Mouse (Mus musculus) intestine, embryonic 15.5 days (tissue): ENCODE data around the gene Pilrb1. TPM values are rescaled to one million over a fixed set of nuclear protein-coding genes. Genes with fewer than 3 reads are reported as not detected.

Experiments
- ATAC-seq: fragments of 200-750 bp; cut with Nextera tagmentation; 2 replicates; pipeline ENCODE4 v1.8.0; 2017; ENCODE audit warnings: moderate TSS enrichment, moderate library complexity
- H3K27ac ChIP-seq: fragments of 300-500 bp; sonication (generic); 2 replicates; pipeline ENCODE4 v1.5.1; 2015; ENCODE audit warnings: mild to moderate bottlenecking, inconsistent platforms
- H3K27me3 ChIP-seq: fragments of 300-500 bp; sonication (generic); replicated peaks from 2 replicates; pipeline ENCODE4 v1.6.1; 2015; ENCODE audit warnings: inconsistent platforms
- H3K36me3 ChIP-seq: fragments of 300-500 bp; sonication (generic); 2 replicates; pipeline ENCODE4 v1.6.1; 2015; ENCODE audit warnings: inconsistent platforms
- H3K4me1 ChIP-seq: fragments of 300-500 bp; sonication (generic); replicated peaks from 2 replicates; pipeline ENCODE4 v1.6.1; 2015; ENCODE audit warnings: inconsistent platforms
- H3K4me2 ChIP-seq: fragments of 300-500 bp; sonication (generic); replicated peaks from 2 replicates; pipeline ENCODE4 v1.6.1; 2015; ENCODE audit warnings: mild to moderate bottlenecking, inconsistent platforms
- H3K4me3 ChIP-seq: fragments of 300-500 bp; sonication (generic); replicated peaks from 2 replicates; pipeline ENCODE4 v1.5.1; 2015; ENCODE audit warnings: inconsistent platforms
- H3K9ac ChIP-seq: fragments of 300-500 bp; sonication (generic); 2 replicates; pipeline ENCODE4 v1.6.1; 2015; ENCODE audit warnings: inconsistent platforms
- H3K9me3 ChIP-seq: fragments of 300-500 bp; sonication (generic); 2 replicates; pipeline ENCODE4 v1.6.1; 2016; ENCODE audit warnings: inconsistent platforms
- WGBS: fragments of 180-500 bp; shearing (Covaris S2); methylation state at CpG from one replicate; pipeline ENCODE4 v1.1.7; 2015; 5-methylcytosine and 5-hydroxymethylcytosine counted together
- polyA plus RNA-seq: library from polyadenylated mRNA; unstranded; fragments of >200 nt; fragmentation: Nextera tagmentation; extraction: Ambion mirVana; gene quantifications from 2 replicates; pipeline ENCODE4 v1.2.1, GENCODE M21; 2015

Gene Pilrb1
- polyA plus RNA-seq, 1 experiment from 2014 or later: 1.1 TPM

DNA sequence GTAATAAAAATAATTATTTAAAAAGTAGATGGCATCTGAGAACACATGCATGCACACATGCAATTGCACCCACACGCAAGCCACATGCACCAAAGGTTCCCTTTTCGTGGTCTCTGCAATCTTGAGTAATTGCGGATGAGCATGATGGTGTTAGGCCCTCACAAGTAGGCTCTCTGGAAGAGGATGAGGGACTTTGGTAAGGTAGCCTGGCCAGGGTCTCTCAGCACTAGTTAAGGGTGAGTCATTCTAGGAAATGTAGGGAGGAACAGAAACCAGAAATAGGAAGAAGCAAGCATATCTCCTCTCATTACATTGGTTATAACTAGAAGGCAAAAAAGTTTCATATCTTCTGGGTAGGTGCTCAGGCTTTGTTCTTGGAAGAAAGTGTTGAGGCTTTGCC is 32.9 kb downstream of the Pilrb1 start:
- 90% methylated on average over 3 of the region's 3 CpGs for WGBS
- H3K27ac ChIP-seq: no peak overlapping the region
- H3K4me2 ChIP-seq: no peak overlapping the region
- no peak overlapping the region for H3K9ac ChIP-seq
- H3K36me3 ChIP-seq: no peaks in the 10 kb centered on the region
- H3K4me1 ChIP-seq: no peaks in the 10 kb centered on the region
- H3K27me3 ChIP-seq: no peaks in the 10 kb centered on the region
- ATAC-seq: no peak
- H3K4me3 ChIP-seq: no peak overlapping the region
- H3K9me3 ChIP-seq: no peaks in the 10 kb centered on the region

DNA sequence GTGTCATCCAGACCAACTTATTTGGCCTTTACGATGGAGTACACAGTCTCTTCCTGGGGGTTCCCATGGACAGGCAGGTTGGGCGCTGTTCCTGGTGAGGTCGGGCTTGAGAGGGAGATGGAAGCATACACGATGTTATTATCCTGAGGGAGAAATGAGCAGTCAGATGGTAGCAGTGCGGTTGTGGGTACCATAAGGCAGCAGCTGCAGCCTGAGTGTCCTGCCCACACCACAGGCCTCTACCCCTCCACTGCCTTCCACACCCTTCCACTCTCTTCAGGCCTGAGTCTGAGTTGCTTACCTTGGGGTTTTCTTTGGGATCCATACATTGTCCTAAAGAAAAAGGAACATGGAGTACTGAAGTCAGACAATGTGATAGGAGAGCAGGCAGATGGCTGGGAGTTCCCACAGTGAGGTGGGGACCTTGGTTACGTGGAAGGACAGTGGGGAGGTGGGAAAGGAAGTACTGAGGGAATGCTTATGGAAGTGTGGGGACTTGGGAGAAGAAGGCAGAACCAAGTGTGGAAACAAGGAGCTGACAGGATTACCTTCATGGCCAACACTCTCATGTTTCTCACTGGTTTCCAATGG is 34.4 kb downstream of the Pilrb1 start:
- H3K4me2 ChIP-seq: no peak overlapping the region
- H3K27ac ChIP-seq: no peak overlapping the region
- 84% methylated on average over 6 of the region's 6 CpGs for WGBS
- H3K36me3 ChIP-seq: no peaks in the 10 kb centered on the region
- ATAC-seq: no peak
- no peaks in the 10 kb centered on the region for H3K4me1 ChIP-seq
- no peaks in the 10 kb centered on the region for H3K9me3 ChIP-seq
- H3K27me3 ChIP-seq: no peaks in the 10 kb centered on the region
- H3K9ac ChIP-seq: no peak overlapping the region
- no peak overlapping the region for H3K4me3 ChIP-seq

DNA sequence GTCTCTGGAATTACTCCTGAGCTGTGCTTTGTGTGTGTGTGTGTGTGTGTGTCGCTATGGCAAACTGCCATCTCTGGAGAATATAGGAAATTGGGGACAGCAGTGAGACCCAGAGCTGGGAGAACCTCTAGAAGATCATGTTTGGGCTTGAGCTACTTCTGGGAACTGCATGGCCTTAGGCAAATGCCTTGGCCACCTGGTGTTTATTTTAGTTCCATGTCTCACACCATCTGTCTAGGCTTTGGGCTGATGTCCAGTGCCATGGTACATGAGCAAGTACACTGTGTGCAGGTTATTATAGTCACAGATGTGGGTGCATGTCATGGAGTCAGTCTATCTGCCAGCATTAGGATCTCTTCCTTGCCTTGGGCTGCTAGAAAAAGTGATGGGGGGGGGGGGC is 35.3 kb downstream of the Pilrb1 start:
- Histone ChIP-seq H3K4me1 (no peaks in the 10 kb centered on the region; the same call in 1 of the 2 replicates), H3K27ac (no peak overlapping the region), H3K4me3 (no peak overlapping the region), H3K36me3 (no peaks in the 10 kb centered on the region), H3K9me3 (no peaks in the 10 kb centered on the region), H3K4me2 (no peak overlapping the region), H3K9ac (no peak overlapping the region), H3K27me3 (no peaks in the 10 kb centered on the region)
- ATAC-seq: no peak
- 94% methylated on average over 1 of the region's 1 CpGs for WGBS

DNA sequence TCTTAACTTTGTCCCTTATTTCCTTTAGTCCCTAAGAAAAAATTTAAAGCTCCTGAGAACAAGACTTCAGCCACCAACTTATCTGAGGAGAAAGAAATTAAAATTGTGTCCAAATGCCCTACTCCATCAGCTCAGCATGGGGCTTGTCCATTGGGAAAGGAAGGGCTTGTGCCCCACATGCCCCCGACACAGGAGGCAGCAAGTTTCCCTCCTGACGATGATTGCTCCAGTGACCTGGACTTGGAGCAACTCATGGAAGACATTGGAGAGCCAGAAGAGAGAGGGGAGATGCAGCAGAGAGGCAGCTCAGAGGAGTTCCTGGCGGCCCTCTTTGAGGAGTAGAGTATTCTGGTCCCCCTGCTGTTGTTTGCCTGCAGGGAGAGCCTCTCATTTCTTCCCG is 35.8 kb downstream of the Pilrb1 start:
- no peak for ATAC-seq
- no peak overlapping the region for H3K4me2 ChIP-seq
- no peaks in the 10 kb centered on the region for H3K9me3 ChIP-seq
- H3K4me1 ChIP-seq: no peaks in the 10 kb centered on the region; the same call in 1 of the 2 replicates
- no peak overlapping the region for H3K27ac ChIP-seq
- 70% methylated on average over 4 of the region's 4 CpGs for WGBS
- H3K4me3 ChIP-seq: no peak overlapping the region
- no peaks in the 10 kb centered on the region for H3K27me3 ChIP-seq
- H3K9ac ChIP-seq: no peak overlapping the region
- no peaks in the 10 kb centered on the region for H3K36me3 ChIP-seq

DNA sequence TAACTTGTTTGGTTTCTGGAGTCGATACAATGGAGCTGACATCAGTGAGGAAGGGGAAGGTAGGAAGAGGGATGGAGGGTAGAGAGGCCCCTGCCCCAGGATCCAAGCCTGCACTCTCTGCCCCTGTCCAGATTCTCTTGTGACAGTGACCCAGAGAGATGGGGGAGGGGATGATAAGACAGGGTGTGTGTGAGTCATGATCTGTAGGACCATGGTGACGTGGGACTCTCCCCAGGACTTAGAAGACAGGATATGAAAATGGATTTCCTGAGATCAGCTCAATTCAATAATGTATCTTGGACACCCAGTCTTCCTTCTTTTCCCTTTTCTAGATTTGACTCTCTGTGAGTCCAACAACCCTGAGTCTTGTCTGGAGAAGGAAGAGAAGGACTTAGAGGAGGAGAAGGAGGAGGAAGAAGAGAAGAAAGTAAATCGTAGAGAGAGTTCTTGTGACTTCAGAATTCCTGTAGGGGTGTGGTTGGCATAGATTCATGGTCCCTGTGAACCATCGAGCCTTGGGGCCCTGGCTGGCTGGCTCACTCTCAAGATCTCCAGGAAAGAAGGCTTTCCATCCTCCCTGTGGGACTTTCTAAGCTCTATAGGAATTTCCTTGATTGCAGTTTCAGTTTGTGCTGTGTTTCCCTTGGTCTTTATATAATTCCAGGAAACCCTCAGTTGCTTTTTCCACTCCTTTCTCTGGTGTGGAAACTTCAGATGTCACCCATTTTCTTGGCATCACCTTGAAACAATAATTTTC is 40.3 kb downstream of the Pilrb1 start:
- Histone ChIP-seq H3K9me3 (no peaks in the 10 kb centered on the region), H3K27ac (no peak overlapping the region), H3K4me1 (no peaks in the 10 kb centered on the region; the same call in 1 of the 2 replicates), H3K4me3 (no peak overlapping the region), H3K27me3 (no peaks in the 10 kb centered on the region), H3K9ac (no peak overlapping the region), H3K4me2 (no peak overlapping the region), H3K36me3 (no peaks in the 10 kb centered on the region)
- 68% methylated on average over 4 of the region's 4 CpGs for WGBS
- ATAC-seq: no peak

DNA sequence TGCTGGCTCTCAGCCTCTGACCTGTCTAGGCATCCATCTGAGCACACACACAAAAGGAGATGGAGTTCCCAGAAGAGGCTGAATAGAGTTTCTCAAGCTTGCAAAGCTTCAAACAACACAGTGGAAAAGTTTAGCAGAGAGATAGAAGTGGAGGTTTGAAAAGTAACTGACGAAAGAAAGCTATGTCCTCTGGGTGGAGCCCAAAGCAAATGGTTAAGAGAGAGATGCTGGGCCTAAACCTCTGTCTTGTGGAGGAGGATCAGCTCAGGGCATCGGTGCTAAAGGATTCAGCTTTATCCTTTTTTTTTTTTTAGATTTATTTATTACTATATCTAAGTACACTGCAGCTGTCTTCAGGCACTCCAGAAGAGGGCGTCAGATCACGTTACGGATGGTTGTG is 49.6 kb downstream of the Pilrb1 start:
- 92% methylated on average over 5 of the region's 5 CpGs for WGBS
- ATAC-seq: no peak
- H3K9ac ChIP-seq: no peak overlapping the region

DNA sequence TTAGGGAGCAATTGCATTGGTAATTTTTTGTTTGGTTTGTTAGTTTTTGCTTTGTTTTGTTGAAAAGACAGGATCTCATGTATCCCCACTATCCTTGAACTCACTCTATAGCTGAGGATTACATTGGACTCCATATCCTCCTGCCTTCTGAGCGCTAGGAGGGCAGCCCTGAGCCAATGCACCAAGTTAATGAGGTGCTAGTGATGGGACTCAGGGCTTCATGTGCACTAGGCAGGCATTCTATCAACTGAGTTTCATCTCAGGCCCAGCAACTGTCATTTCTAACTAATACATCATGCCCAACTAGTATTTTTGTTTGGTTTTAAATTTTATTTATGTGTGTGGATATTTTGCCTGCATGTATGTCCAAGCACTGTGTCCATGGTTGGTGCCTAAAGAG is 51.7 kb downstream of the Pilrb1 start:
- H3K36me3 ChIP-seq: no peaks in the 10 kb centered on the region
- H3K9me3 ChIP-seq: no peaks in the 10 kb centered on the region
- no peaks in the 10 kb centered on the region for H3K27me3 ChIP-seq
- H3K27ac ChIP-seq: no peak overlapping the region
- no peak overlapping the region for H3K9ac ChIP-seq
- no peak overlapping the region for H3K4me2 ChIP-seq
- no peak overlapping the region for H3K4me3 ChIP-seq
- WGBS: 74% methylated on average over 1 of the region's 1 CpGs
- ATAC-seq: no peak
- H3K4me1 ChIP-seq: no peaks in the 10 kb centered on the region

More for the DNA sequence above, 49.6 kb downstream of the Pilrb1 start:
- Histone ChIP-seq H3K4me2 (no peak overlapping the region), H3K27me3 (no peaks in the 10 kb centered on the region), H3K36me3 (no peaks in the 10 kb centered on the region), H3K4me3 (no peak overlapping the region), H3K9me3 (no peaks in the 10 kb centered on the region), H3K4me1 (no peaks in the 10 kb centered on the region), H3K27ac (no peak overlapping the region)

Other genes with a start within 250 kb of the Pilrb1 start
- 103 and 109 TPM in 2 replicates for gene Pcolce, start 244.3 kb downstream of the Pilrb1 start, polyA plus RNA-seq
- gene Fbxo24, start 229.1 kb downstream of the Pilrb1 start, polyA plus RNA-seq: 0.15 TPM in 1 of 2 replicates, not detected in the other
- gene Lrch4, start 229.0 kb downstream of the Pilrb1 start, polyA plus RNA-seq: 34.7 and 36.3 TPM in 2 replicates
- 7.4 and 8.0 TPM in 2 replicates for gene Gm20605, start 228.9 kb downstream of the Pilrb1 start, polyA plus RNA-seq
- 5.5 and 8.9 TPM in 2 replicates for gene Sap25, start 216.8 kb downstream of the Pilrb1 start, polyA plus RNA-seq
- 0.13 and 0.18 TPM in 2 replicates for gene Irs3, start 212.4 kb downstream of the Pilrb1 start, polyA plus RNA-seq
- gene Agfg2, start 173.4 kb downstream of the Pilrb1 start, polyA plus RNA-seq: 19.5 and 20.8 TPM in 2 replicates
- 2.3 and 2.8 TPM in 2 replicates for gene Nyap1, start 116.5 kb downstream of the Pilrb1 start, polyA plus RNA-seq
- 117 and 118 TPM in 2 replicates for gene Tsc22d4, start 112.4 kb downstream of the Pilrb1 start, polyA plus RNA-seq
- 22.3 and 22.7 TPM in 2 replicates for gene Ppp1r35, start 79.3 kb downstream of the Pilrb1 start, polyA plus RNA-seq
- 8.9 and 9.2 TPM in 2 replicates for gene Mepce, start 70.5 kb downstream of the Pilrb1 start, polyA plus RNA-seq
- gene Zcwpw1, start 70.3 kb downstream of the Pilrb1 start, polyA plus RNA-seq: 13.6 and 15.6 TPM in 2 replicates
- gene Pilra, start 21.8 kb downstream of the Pilrb1 start, polyA plus RNA-seq: 2.5 and 2.9 TPM in 2 replicates
- 0.74 and 1.2 TPM in 2 replicates for gene Pilrb2, start 13.7 kb upstream of the Pilrb1 start, polyA plus RNA-seq
- 32.9 and 33.1 TPM in 2 replicates for gene Cyp3a13, start 63.5 kb upstream of the Pilrb1 start, polyA plus RNA-seq
- 0.64 and 0.81 TPM in 2 replicates for gene Gjc3, start 105.0 kb upstream of the Pilrb1 start, polyA plus RNA-seq
- 0.14 and 0.25 TPM in 2 replicates for gene Azgp1, start 123.4 kb upstream of the Pilrb1 start, polyA plus RNA-seq
- not detected in 2 replicates for gene Smok3a, start 163.2 kb upstream of the Pilrb1 start, polyA plus RNA-seq
- gene Smok3b, start 163.3 kb upstream of the Pilrb1 start, polyA plus RNA-seq: not detected in 2 replicates
- not detected in 2 replicates for gene Smok3c, start 195.1 kb upstream of the Pilrb1 start, polyA plus RNA-seq
- 13.7 and 15.0 TPM in 2 replicates for gene Zkscan1, start 227.0 kb upstream of the Pilrb1 start, polyA plus RNA-seq